Mouse (Mus musculus) cortical plate, adult 2 months (tissue): ENCODE results near the gene Olfr31.

Source experiments
- CTCF ChIP-seq: fragments of 200-500 bp; IDR thresholded peaks from 2 replicates; pipeline ENCODE4 v1.5.1; 2011; ENCODE audit warnings: mild to moderate bottlenecking, control low read depth, low read length; ENCODE audit not compliant: insufficient read depth; ENCODE audit errors: extremely low read depth
- POLR2A ChIP-seq: fragments of 200-500 bp; IDR thresholded peaks from 2 replicates; pipeline ENCODE4 v1.6.1; 2011; ENCODE audit warnings: mild to moderate bottlenecking, low read length, control low read depth; ENCODE audit not compliant: insufficient read depth; ENCODE audit errors: extremely low read depth

DNA sequence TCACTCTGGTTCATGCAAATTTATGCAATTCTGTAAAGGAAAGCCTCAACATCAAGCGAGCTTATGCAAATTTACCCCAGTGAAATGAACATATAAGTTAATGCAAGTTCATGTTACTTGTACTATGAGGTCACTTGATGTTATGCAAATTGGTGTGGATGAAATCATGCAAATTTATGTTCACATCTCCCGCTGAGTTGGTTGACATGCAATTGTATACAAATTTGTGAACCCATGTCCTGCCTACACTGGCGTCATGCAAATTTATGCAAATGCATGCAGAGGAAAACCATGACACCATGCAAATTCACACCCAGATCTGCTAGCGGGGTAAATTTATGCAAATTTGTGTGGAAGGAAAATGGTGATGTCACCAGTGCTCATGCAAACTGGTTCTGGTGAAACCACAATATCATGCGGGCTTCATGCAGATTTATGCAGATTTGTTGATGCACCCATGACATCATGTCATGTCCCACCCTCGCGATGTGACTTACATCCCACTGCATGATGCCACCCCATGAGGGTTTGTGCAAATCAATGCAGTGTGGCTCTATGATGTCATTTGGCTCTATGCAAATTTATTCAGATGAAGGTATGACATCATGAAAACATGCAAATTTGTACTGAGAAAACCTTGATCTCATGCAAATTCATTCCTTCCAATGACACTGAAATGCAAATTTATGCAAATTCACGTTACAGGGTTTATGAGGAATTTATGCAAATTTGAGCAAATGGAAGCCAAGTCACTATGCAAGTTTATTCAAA, 31.3 kb downstream of the Olfr31 start:
- TF ChIP-seq POLR2A (no peak), CTCF (no peak)
